Mouse (Mus musculus): Measurements from ENCODE around the gene Wipi2. TPM values are rescaled to one million over a fixed set of nuclear protein-coding genes. Genes with fewer than 3 reads are reported as not detected.

Gene Wipi2
- polyA plus RNA-seq, 1 experiment, result 41.8 TPM

GRCm38 (mm10) chr5:142696865-142697264 is 69.4 kb downstream of the Wipi2 start:
- Histone ChIP-seq H3K4me1 (ENCODE audit: control insufficient read depth, insufficient read depth, low read length) (no peaks in the 10 kb centered on the region; the same call in 1 of the 2 replicates), H3K4me3 (replicated peaks; ENCODE audit: control insufficient read depth, low read depth, low read length) (no peak overlapping the region), H3K27ac (ENCODE audit: control insufficient read depth, insufficient read depth, low read depth, low read length, poor library complexity) (no peak overlapping the region)
- 86% methylated on average over 6 of the region's 6 CpGs for WGBS
- TF ChIP-seq CTCF (IDR thresholded peaks at IDR 0.05; ENCODE audit: control insufficient read depth, insufficient read depth, low read length) (no peak), POLR2A (IDR thresholded peaks at IDR 0.05; ENCODE audit: borderline replicate concordance, control insufficient read depth, low read depth, low read length) (no peak)

- H3K4me1 ChIP-seq (ENCODE audit: control insufficient read depth, insufficient read depth, low read length), result no peaks in the 10 kb centered on the region; the same call in 1 of the 2 replicates
- H3K27ac ChIP-seq (ENCODE audit: control insufficient read depth, insufficient read depth, low read depth, low read length, poor library complexity), result no peak overlapping the region
- 52% methylated on average over 2 of the region's 2 CpGs for WGBS
- no peak for TF ChIP-seq CTCF (IDR thresholded peaks at IDR 0.05; ENCODE audit: control insufficient read depth, insufficient read depth, low read length)
- no peak for TF ChIP-seq POLR2A (IDR thresholded peaks at IDR 0.05; ENCODE audit: borderline replicate concordance, control insufficient read depth, low read depth, low read length)
- H3K4me3 ChIP-seq (replicated peaks; ENCODE audit: control insufficient read depth, low read depth, low read length), result no peak overlapping the region
Measured at GRCm38 (mm10) chr5:142697742-142698141, 70.2 kb downstream of the Wipi2 start.

DNA sequence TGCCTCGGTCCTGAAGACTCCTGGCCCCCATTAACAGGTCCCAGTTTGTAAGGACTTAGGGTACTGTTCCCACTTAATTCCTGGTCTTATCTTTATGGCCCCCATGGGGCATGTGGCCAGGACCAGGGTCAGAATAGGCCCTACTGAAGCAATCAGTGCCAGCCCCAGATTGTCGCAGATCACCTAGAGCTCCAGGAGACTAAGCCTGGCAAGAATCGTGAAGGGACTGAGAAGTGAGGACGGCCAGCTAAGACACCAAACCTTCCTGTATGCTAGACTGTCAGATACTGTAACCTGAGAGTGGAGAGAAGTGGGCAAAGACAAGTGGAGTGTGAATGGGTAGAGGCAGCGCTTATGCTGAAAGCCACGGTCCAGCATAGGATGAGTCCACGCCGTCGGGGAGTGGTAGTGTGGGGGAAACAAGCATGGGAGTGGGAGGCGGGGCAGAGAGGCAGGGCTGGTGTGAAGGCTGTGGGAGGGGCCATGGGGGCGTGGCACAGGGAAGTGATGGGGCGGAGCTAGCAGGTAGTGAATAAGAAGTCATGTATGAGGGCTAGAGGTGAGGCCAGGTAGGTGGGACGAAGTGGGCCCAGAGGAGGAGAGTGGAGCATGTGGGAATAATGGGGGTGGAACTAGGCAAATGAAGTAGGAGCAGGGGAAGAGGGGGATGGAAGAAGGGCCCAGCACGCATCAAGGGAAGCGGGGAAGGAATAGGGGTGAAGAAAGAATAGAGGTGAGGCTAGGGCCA is 73.5 kb downstream of the Wipi2 start:
- 15% methylated on average over 15 of the region's 15 CpGs for WGBS
- H3K27ac ChIP-seq (ENCODE audit: control insufficient read depth, insufficient read depth, low read depth, low read length, poor library complexity), result no peak overlapping the region
- no peak for TF ChIP-seq POLR2A (IDR thresholded peaks at IDR 0.05; ENCODE audit: borderline replicate concordance, control insufficient read depth, low read depth, low read length)
- no peak for TF ChIP-seq CTCF (IDR thresholded peaks at IDR 0.05; ENCODE audit: control insufficient read depth, insufficient read depth, low read length)
- H3K4me1 ChIP-seq (ENCODE audit: control insufficient read depth, insufficient read depth, low read length), result no peaks in the 10 kb centered on the region; the same call in 1 of the 2 replicates
- H3K4me3 ChIP-seq (replicated peaks; ENCODE audit: control insufficient read depth, low read depth, low read length), result no peak overlapping the region

- Histone ChIP-seq H3K27ac (ENCODE audit: control insufficient read depth, insufficient read depth, low read depth, low read length, poor library complexity) (no peak overlapping the region), H3K4me3 (replicated peaks; ENCODE audit: control insufficient read depth, low read depth, low read length) (peak overlapping the region; percentile 18), H3K4me1 (ENCODE audit: control insufficient read depth, insufficient read depth, low read length) (no peaks in the 10 kb centered on the region; the same call in 1 of the 2 replicates)
- TF ChIP-seq POLR2A (IDR thresholded peaks at IDR 0.05; ENCODE audit: borderline replicate concordance, control insufficient read depth, low read depth, low read length), result no peak
- TF ChIP-seq CTCF (IDR thresholded peaks at IDR 0.05; ENCODE audit: control insufficient read depth, insufficient read depth, low read length), result no peak
- 2% methylated on average over 65 of the region's 72 CpGs for WGBS
Measured at GRCm38 (mm10) chr5:142701651-142702510, 74.4 kb downstream of the Wipi2 start.

DNA sequence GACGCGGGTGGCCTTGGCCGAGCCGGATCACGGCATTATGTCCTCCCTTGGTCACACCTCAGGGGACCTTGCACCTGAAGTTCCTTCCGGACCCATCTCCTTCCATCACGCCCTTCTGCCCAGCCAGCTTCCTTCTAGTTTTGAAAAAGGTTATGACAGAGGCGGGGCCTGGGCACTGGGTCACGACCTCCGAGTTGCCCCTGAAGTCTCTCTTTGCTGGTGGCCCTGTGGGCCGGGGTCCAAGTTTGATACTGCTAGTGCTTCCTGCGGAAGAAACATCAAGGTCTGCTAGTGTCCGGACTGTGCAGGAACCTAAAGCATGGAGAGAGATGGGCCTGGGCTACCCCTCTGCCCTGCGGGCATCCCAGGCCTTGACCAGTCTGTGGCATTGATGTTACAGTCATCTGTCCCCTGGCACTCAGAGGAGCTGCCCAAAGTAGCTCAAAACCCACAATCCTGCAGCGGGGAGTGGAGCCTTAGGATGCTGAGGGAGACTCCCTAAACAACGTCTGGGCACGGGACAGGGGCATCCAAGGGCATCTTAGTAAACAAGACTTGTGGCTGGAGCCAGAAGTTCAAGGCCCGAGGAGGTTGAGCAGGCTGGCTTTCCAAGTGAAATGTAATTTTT is 75.1 kb downstream of the Wipi2 start:
- TF ChIP-seq POLR2A (IDR thresholded peaks at IDR 0.05; ENCODE audit: borderline replicate concordance, control insufficient read depth, low read depth, low read length), result no peak
- no peak for TF ChIP-seq CTCF (IDR thresholded peaks at IDR 0.05; ENCODE audit: control insufficient read depth, insufficient read depth, low read length)
- WGBS, result 23% methylated on average over 18 of the region's 18 CpGs
- Histone ChIP-seq H3K4me3 (replicated peaks; ENCODE audit: control insufficient read depth, low read depth, low read length) (peak overlapping the region; percentile 18), H3K4me1 (ENCODE audit: control insufficient read depth, insufficient read depth, low read length) (no peaks in the 10 kb centered on the region; the same call in 1 of the 2 replicates), H3K27ac (ENCODE audit: control insufficient read depth, insufficient read depth, low read depth, low read length, poor library complexity) (no peak overlapping the region)

GRCm38 (mm10) chr5:142703569-142703968 is 76.1 kb downstream of the Wipi2 start:
- WGBS, result 87% methylated on average over 10 of the region's 10 CpGs
- H3K4me3 ChIP-seq (replicated peaks; ENCODE audit: control insufficient read depth, low read depth, low read length), result no peak overlapping the region
- TF ChIP-seq CTCF (IDR thresholded peaks at IDR 0.05; ENCODE audit: control insufficient read depth, insufficient read depth, low read length) (no peak), POLR2A (IDR thresholded peaks at IDR 0.05; ENCODE audit: borderline replicate concordance, control insufficient read depth, low read depth, low read length) (no peak)

DNA sequence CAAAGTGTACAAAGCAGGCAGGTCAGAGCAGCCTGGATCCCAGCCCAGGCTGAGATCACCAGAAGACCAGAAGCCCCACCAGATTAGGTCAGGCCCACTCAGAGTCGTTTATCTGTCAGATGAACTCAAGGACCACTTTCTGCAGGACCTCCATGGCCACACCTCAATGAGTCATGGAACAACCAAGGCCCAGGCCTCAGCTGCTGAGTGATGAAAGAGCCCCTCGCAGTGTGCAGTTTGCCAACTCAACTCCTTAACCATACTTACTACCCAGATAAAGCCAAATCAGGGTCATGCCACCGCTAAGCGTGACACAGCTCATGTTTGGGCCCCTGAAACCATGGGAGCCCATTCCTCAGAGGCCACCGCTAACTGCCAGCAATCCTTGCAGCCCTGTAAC is 80.2 kb downstream of the Wipi2 start:
- TF ChIP-seq POLR2A (IDR thresholded peaks at IDR 0.05; ENCODE audit: borderline replicate concordance, control insufficient read depth, low read depth, low read length) (no peak), CTCF (IDR thresholded peaks at IDR 0.05; ENCODE audit: control insufficient read depth, insufficient read depth, low read length) (no peak)
- no peak overlapping the region for H3K27ac ChIP-seq (ENCODE audit: control insufficient read depth, insufficient read depth, low read depth, low read length, poor library complexity)
- 72% methylated on average over 5 of the region's 5 CpGs for WGBS
- no peak overlapping the region for H3K4me3 ChIP-seq (replicated peaks; ENCODE audit: control insufficient read depth, low read depth, low read length)
- no peaks in the 10 kb centered on the region for H3K4me1 ChIP-seq (ENCODE audit: control insufficient read depth, insufficient read depth, low read length)

More at GRCm38 (mm10) chr5:142703569-142703968, 76.1 kb downstream of the Wipi2 start:
- Histone ChIP-seq H3K27ac (ENCODE audit: control insufficient read depth, insufficient read depth, low read depth, low read length, poor library complexity) (no peak overlapping the region), H3K4me1 (ENCODE audit: control insufficient read depth, insufficient read depth, low read length) (no peaks in the 10 kb centered on the region)

DNA sequence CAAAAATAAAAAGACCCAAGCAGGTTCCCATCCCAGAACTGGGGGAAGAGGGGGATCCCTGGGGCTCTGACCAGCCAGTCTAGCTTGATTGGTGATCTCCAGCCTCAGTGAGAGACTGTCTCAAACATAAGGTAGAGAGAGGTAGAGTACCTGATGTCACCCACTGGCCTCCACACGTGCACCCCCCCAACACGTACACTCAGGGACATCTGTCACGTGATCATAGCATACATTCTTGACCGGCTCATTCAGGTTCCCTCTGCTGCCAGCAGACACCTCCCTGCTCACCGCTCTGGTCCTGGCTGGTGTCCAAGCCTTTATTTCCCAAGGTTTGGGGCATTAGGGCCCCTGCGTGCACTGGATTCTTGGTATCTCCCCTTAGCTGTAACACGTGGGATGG is 81.9 kb downstream of the Wipi2 start:
- H3K27ac ChIP-seq (ENCODE audit: control insufficient read depth, insufficient read depth, low read depth, low read length, poor library complexity), result no peak overlapping the region
- TF ChIP-seq POLR2A (IDR thresholded peaks at IDR 0.05; ENCODE audit: borderline replicate concordance, control insufficient read depth, low read depth, low read length), result no peak
- TF ChIP-seq CTCF (IDR thresholded peaks at IDR 0.05; ENCODE audit: control insufficient read depth, insufficient read depth, low read length), result no peak
- H3K4me3 ChIP-seq (replicated peaks; ENCODE audit: control insufficient read depth, low read depth, low read length), result no peak overlapping the region
- WGBS, result 80% methylated on average over 7 of the region's 7 CpGs
- H3K4me1 ChIP-seq (ENCODE audit: control insufficient read depth, insufficient read depth, low read length), result no peaks in the 10 kb centered on the region
